Mouse (Mus musculus) limb, embryonic 13.5 days (tissue): ENCODE measurements at regions not wholly inside any gene's neighbourhood (a gene's known extent, or its start where the extent isn't known, plus 50 kb on each side); places are given as distances from the start of the nearest gene placed in this dataset.

Source experiments
- ATAC-seq: fragments of 200-750 bp; cut with Nextera tagmentation; 2 replicates; pipeline ENCODE4 v1.8.0; 2017; ENCODE audit warnings: low read depth, moderate number of reproducible peaks, moderate TSS enrichment; ENCODE audit not compliant: low FRiP score
- H3K27ac ChIP-seq: fragments of 300-500 bp; sonication (generic); 2 replicates; pipeline ENCODE4 v1.5.1; 2015; ENCODE audit warnings: inconsistent platforms, mild to moderate bottlenecking, moderate library complexity
- H3K27me3 ChIP-seq: fragments of 300-500 bp; sonication (generic); 2 replicates; pipeline ENCODE4 v1.6.1; 2015; ENCODE audit warnings: mild to moderate bottlenecking, inconsistent platforms
- H3K36me3 ChIP-seq: fragments of 300-500 bp; sonication (generic); 2 replicates; pipeline ENCODE4 v1.6.1; 2015; ENCODE audit warnings: inconsistent platforms, mild to moderate bottlenecking, moderate library complexity
- H3K4me1 ChIP-seq: fragments of 300-500 bp; sonication (generic); 2 replicates; pipeline ENCODE4 v1.6.1; 2015; ENCODE audit warnings: inconsistent platforms
- H3K4me2 ChIP-seq: fragments of 300-500 bp; sonication (generic); replicated peaks from 2 replicates; pipeline ENCODE4 v1.6.1; 2015; ENCODE audit warnings: inconsistent platforms, mild to moderate bottlenecking, moderate library complexity
- H3K4me3 ChIP-seq: fragments of 300-500 bp; sonication (generic); 2 replicates; pipeline ENCODE4 v1.5.1; 2015; ENCODE audit warnings: moderate library complexity, mild to moderate bottlenecking, inconsistent platforms
- H3K9ac ChIP-seq: fragments of 300-500 bp; sonication (generic); 2 replicates; pipeline ENCODE4 v1.6.1; 2015; ENCODE audit warnings: mild to moderate bottlenecking, inconsistent platforms
- H3K9me3 ChIP-seq: fragments of 300-500 bp; sonication (generic); 2 replicates; pipeline ENCODE4 v1.6.1; 2016; ENCODE audit warnings: inconsistent platforms
- WGBS: fragments of 180-500 bp; shearing (Covaris S2); methylation state at CpG from one replicate; pipeline ENCODE4 v1.1.7; 2015; 5-methylcytosine and 5-hydroxymethylcytosine counted together

DNA sequence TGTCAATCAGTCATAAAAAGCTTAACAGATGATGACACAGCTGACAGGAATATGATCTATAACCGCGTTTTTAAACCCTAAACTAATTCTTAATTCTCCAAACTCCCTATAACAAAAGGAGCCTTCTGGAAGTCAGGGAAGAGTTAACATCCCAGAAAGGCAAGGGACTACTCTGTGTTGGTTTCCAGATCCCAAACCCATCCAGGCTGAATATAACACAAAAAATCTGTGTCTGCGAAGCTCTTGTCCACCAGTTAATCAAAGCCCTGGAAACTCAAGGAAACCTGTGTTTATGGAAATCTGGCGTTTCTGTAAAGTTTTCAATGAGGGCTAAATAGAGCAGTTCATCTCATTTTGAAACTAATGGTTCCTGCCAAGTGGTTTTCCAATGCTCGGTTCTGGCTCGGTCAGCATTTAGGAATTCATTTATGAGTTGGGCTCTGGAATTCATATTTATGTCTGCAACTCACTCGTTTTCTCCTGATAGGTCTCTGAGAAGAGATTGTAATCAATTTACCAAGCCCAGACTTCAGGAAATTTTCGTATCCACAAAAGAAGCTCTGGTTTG, 199.8 kb downstream of the Hlx start:
- H3K27me3 ChIP-seq, result peaks cover 4% of the 10 kb centered on the region; the same call in 1 of the 2 replicates
- peaks cover 28% of the 10 kb centered on the region for H3K4me1 ChIP-seq
- no peaks in the 10 kb centered on the region for H3K36me3 ChIP-seq
- peak overlapping the region; percentile 27; the same call in 1 of the 2 replicates for H3K4me2 ChIP-seq
- H3K9ac ChIP-seq, result no peak overlapping the region
- H3K27ac ChIP-seq, result peak overlapping the region; percentile 63; the same call in 1 of the 2 replicates
- peak; percentile 59; the same call in 1 of the 2 replicates for ATAC-seq
- H3K9me3 ChIP-seq, result no peaks in the 10 kb centered on the region
- WGBS, result 33% methylated on average over 8 of the region's 8 CpGs
- no peak overlapping the region for H3K4me3 ChIP-seq

DNA sequence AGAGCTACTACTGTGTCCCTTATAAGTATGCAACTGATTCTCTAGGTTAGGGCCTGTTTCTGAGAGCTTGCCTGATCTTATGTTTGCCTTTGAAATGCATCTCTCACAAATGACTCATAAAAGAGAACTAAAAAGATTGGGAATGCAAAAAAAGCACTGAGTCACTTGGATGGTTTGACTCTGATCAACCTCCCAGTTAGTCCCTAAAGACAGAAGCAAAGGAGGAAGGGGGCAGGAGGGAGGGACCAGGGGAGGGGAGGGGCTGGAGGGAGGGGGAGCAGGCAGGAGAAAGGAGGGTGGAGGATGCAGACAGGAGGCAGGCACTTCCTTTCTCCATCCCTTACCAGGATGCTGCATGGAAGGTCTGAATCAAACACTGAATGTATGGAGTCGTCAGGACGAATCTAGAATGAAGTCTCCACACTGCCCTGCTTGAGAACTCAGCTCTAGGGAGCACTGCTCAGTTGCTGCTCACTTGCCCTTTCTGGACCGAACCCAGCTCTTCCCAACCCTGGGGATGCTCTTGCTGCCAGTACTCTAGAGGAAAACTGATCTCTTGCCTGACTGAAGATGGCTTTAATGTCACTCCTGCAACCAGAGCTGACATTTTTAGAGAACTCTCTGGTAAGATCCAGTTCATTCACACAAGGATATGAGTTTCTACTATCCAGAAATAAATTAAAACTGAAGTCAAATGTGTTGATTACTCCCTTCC, 201.7 kb downstream of the Hlx start:
- no peak for ATAC-seq
- H3K4me1 ChIP-seq, result peaks cover 28% of the 10 kb centered on the region
- no peaks in the 10 kb centered on the region for H3K36me3 ChIP-seq
- H3K4me2 ChIP-seq, result no peak overlapping the region
- 54% methylated on average over 3 of the region's 3 CpGs for WGBS
- H3K4me3 ChIP-seq, result no peak overlapping the region
- no peak overlapping the region for H3K27ac ChIP-seq
- H3K27me3 ChIP-seq, result no peaks in the 10 kb centered on the region; the same call in 1 of the 2 replicates
- H3K9me3 ChIP-seq, result no peaks in the 10 kb centered on the region
- H3K9ac ChIP-seq, result no peak overlapping the region

- no peaks in the 10 kb centered on the region for H3K9me3 ChIP-seq
- H3K4me2 ChIP-seq, result no peak overlapping the region
- no peak for ATAC-seq
- no peak overlapping the region for H3K9ac ChIP-seq
- 0 out of 2 replicates have a peak, but pooled peaks cover 4% of the 10 kb centered on the region for H3K27me3 ChIP-seq
- H3K27ac ChIP-seq, result no peak overlapping the region
- 83% methylated on average over 4 of the region's 4 CpGs for WGBS
- no peaks in the 10 kb centered on the region for H3K36me3 ChIP-seq
- peaks cover 3% of the 10 kb centered on the region; the same call in 1 of the 2 replicates for H3K4me1 ChIP-seq
- no peak overlapping the region for H3K4me3 ChIP-seq
These were observed 206.7 kb downstream of the Hlx start for GRCm38 (mm10) chr1:184525740-184526139.

GRCm38 (mm10) chr1:184519551-184519950, 212.9 kb downstream of the Hlx start:
- 0 out of 2 replicates have a peak, but pooled peaks cover 4% of the 10 kb centered on the region for H3K27me3 ChIP-seq
- no peak overlapping the region for H3K27ac ChIP-seq
- H3K36me3 ChIP-seq, result no peaks in the 10 kb centered on the region
- H3K4me2 ChIP-seq, result no peak overlapping the region
- H3K4me3 ChIP-seq, result no peak overlapping the region
- H3K9ac ChIP-seq, result no peak overlapping the region
- no peak for ATAC-seq
- peaks cover 12% of the 10 kb centered on the region; the same call in 1 of the 2 replicates for H3K4me1 ChIP-seq
- 61% methylated on average over 5 of the region's 5 CpGs for WGBS
- H3K9me3 ChIP-seq, result no peaks in the 10 kb centered on the region

DNA sequence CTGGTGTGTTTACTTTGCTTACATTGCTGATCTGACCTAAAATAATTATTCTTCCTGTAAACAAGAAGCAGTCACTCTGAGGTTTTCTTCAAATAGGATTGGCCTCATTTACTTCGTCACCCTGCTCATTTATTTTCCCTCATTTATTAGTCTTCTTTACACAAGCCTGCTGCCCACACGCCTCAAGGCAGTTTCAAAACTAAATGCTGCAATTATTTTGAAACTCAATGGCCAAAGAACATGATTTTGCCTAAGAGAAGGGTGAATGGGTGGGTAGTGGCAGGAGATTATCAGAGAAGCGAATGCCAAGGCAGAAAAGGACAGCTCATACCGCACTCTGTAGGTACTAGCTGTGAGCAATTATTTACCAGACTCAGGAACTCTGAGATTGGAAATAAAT, 227.8 kb downstream of the Hlx start:
- Histone ChIP-seq H3K27me3 (no peaks in the 10 kb centered on the region), H3K9ac (no peak overlapping the region), H3K27ac (no peak overlapping the region), H3K4me2 (no peak overlapping the region), H3K4me1 (peaks cover 4% of the 10 kb centered on the region; the same call in 1 of the 2 replicates), H3K9me3 (peaks cover 5% of the 10 kb centered on the region; the same call in 1 of the 2 replicates), H3K4me3 (no peak overlapping the region), H3K36me3 (no peaks in the 10 kb centered on the region)
- no peak for ATAC-seq
- WGBS, result 64% methylated on average over 4 of the region's 4 CpGs

DNA sequence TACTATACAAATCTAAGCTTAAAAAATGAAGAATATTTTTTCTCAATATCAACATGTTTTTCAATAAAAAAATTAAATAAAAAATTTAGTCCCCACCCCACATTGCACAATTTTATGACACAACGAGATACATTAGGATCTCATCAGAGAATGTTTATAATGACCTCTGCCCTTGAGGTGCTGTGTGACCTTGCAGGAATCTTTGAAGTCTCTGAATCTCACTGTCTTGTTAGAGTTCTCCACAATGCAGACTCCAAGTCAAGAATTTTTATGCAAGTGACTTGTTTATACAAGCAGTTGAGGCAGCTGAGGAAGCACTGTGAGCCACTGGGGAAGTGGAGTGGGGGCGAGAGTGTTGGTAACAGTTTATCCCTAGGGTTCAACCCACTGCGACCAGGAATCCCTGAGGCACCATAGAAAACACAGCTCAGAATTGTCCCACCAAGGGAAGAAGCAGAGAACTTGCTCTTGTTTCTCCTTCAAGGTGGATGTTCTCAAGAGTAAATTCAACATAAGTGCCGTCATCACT, 228.5 kb downstream of the Hlx start:
- Histone ChIP-seq H3K27me3 (no peaks in the 10 kb centered on the region), H3K9me3 (peaks cover 5% of the 10 kb centered on the region; the same call in 1 of the 2 replicates), H3K4me2 (no peak overlapping the region), H3K9ac (no peak overlapping the region), H3K27ac (no peak overlapping the region), H3K4me1 (peaks cover 4% of the 10 kb centered on the region; the same call in 1 of the 2 replicates), H3K4me3 (no peak overlapping the region), H3K36me3 (no peaks in the 10 kb centered on the region)
- ATAC-seq, result no peak
- WGBS, result 80% methylated on average over 4 of the region's 4 CpGs

DNA sequence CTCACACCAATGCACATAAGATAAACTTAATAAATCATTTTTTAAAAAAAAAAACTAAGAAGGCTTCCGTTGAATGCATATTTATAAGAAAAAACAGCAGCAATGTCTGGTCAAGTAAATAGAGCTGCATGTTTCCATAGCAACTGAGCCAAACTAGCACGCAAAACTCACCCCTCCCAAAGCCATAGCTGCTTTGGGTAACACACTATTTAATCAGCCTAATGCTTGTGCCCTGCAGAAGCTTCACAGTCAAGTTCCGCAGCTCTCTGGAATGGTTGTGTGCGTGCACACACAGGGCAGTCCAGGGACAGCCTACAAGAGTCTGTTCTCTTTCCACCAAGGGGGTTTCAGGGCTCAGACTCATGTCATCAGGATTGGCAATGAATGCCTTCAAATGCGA, 231.7 kb downstream of the Hlx start:
- no peak for ATAC-seq
- WGBS, result 79% methylated on average over 5 of the region's 5 CpGs
- Histone ChIP-seq H3K9ac (no peak overlapping the region), H3K27ac (no peak overlapping the region), H3K4me1 (peaks cover 4% of the 10 kb centered on the region; the same call in 1 of the 2 replicates), H3K27me3 (no peaks in the 10 kb centered on the region), H3K9me3 (peaks cover 5% of the 10 kb centered on the region; the same call in 1 of the 2 replicates), H3K4me2 (no peak overlapping the region), H3K36me3 (no peaks in the 10 kb centered on the region), H3K4me3 (no peak overlapping the region)

GRCm38 (mm10) chr1:184498909-184499525, 233.4 kb downstream of the Hlx start:
- Histone ChIP-seq H3K36me3 (no peaks in the 10 kb centered on the region), H3K4me2 (no peak overlapping the region), H3K4me3 (no peak overlapping the region), H3K27me3 (no peaks in the 10 kb centered on the region), H3K9ac (no peak overlapping the region), H3K27ac (no peak overlapping the region), H3K4me1 (no peaks in the 10 kb centered on the region; the same call in 1 of the 2 replicates), H3K9me3 (peaks cover 5% of the 10 kb centered on the region; the same call in 1 of the 2 replicates)
- no peak for ATAC-seq
- WGBS, result 76% methylated on average over 11 of the region's 11 CpGs

DNA sequence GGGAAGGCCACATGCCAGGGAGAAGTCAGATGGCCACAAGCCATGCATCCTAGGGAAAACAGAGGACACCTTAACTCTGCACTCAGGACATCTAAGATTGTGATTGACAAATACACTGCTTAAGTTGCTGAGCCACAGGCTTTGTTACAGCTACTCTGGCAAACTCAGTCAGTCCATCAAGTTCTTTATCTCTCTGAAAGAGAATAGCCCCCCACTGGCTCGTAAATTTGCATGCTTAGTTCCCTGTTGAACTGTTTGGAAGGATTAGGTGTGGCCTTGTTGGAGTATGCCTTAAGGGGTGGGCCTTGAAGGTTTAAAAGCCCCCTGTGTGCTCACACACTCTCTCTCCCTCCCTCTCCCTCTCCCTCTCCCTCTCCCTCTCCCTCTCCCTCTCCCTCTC, 235.4 kb downstream of the Hlx start:
- Histone ChIP-seq H3K27ac (no peak overlapping the region), H3K9me3 (no peaks in the 10 kb centered on the region), H3K36me3 (no peaks in the 10 kb centered on the region), H3K4me2 (no peak overlapping the region), H3K4me3 (no peak overlapping the region), H3K4me1 (no peaks in the 10 kb centered on the region), H3K27me3 (no peaks in the 10 kb centered on the region), H3K9ac (no peak overlapping the region)
- ATAC-seq, result no peak
- WGBS, result 46% methylated on average over 1 of the region's 1 CpGs

DNA sequence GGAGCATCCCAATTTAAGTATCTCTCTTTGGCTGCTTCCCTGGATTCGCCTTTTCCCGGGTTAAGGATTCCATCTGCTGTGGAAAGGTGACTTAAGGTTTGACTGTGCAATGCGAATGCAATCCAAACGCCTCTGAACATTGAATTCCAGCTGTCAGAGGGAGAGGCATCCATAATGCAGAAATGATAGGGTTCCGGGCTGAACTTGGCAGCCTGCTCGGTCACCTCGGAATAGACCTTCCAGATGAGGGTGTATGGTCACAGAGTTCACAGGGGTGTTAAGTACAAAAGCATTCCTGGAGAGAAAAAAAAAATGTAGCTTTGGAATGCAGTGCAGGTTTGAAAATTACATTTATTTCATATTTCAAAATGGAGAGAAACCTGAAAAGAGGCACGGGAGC, 238.6 kb downstream of the Hlx start:
- ATAC-seq, result no peak
- Histone ChIP-seq H3K27me3 (no peaks in the 10 kb centered on the region), H3K9ac (no peak overlapping the region), H3K27ac (no peak overlapping the region), H3K9me3 (no peaks in the 10 kb centered on the region), H3K4me3 (no peak overlapping the region), H3K36me3 (no peaks in the 10 kb centered on the region), H3K4me1 (peaks cover 12% of the 10 kb centered on the region; the same call in 1 of the 2 replicates), H3K4me2 (no peak overlapping the region)
- 67% methylated on average over 8 of the region's 8 CpGs for WGBS

GRCm38 (mm10) chr1:184492115-184492514, 240.3 kb downstream of the Hlx start:
- Histone ChIP-seq H3K9ac (no peak overlapping the region), H3K4me2 (no peak overlapping the region), H3K27ac (no peak overlapping the region), H3K9me3 (no peaks in the 10 kb centered on the region), H3K4me1 (peaks cover 14% of the 10 kb centered on the region), H3K4me3 (no peak overlapping the region), H3K27me3 (no peaks in the 10 kb centered on the region), H3K36me3 (no peaks in the 10 kb centered on the region)
- no peak for ATAC-seq
- 92% methylated on average over 3 of the region's 3 CpGs for WGBS

GRCm38 (mm10) chr1:184491252-184491651, 241.2 kb downstream of the Hlx start:
- peaks cover 14% of the 10 kb centered on the region for H3K4me1 ChIP-seq
- no peak for ATAC-seq
- H3K27ac ChIP-seq, result no peak overlapping the region
- no peak overlapping the region for H3K4me2 ChIP-seq
- H3K27me3 ChIP-seq, result 0 out of 2 replicates have a peak, but pooled peaks cover 5% of the 10 kb centered on the region
- H3K4me3 ChIP-seq, result no peak overlapping the region
- H3K9ac ChIP-seq, result no peak overlapping the region
- no peaks in the 10 kb centered on the region for H3K9me3 ChIP-seq
- H3K36me3 ChIP-seq, result no peaks in the 10 kb centered on the region
- WGBS, result 80% methylated on average over 4 of the region's 4 CpGs
